Mouse (Mus musculus) embryonic facial prominence, embryonic 10.5 days (tissue): ENCODE measurements around the gene Eif4enif1. TPM values are rescaled to one million over a fixed set of nuclear protein-coding genes. Genes with fewer than 3 reads are reported as not detected.

Source experiments
- polyA plus RNA-seq: library from polyadenylated mRNA; unstranded; fragments of >200 nt; fragmentation: Nextera tagmentation; extraction: Ambion mirVana; gene quantifications from 2 replicates; pipeline ENCODE4 v1.2.1, GENCODE M21; 2016

Gene Eif4enif1
- polyA plus RNA-seq, 1 experiment from 2014 or later, result 65.6 TPM

Other genes with a start within 250 kb of the Eif4enif1 start
- gene Sfi1, start 8.9 kb upstream of the Eif4enif1 start, polyA plus RNA-seq, result 12.1 and 12.4 TPM in 2 replicates
- 287 and 303 TPM in 2 replicates for gene Drg1, start 64.0 kb downstream of the Eif4enif1 start, polyA plus RNA-seq
- 91.5 and 96.8 TPM in 2 replicates for gene Patz1, start 86.5 kb downstream of the Eif4enif1 start, polyA plus RNA-seq
- 7.3 and 11.2 TPM in 2 replicates for gene Pik3ip1, start 128.0 kb downstream of the Eif4enif1 start, polyA plus RNA-seq
- 57.9 and 60.5 TPM in 2 replicates for gene Limk2, start 206.8 kb downstream of the Eif4enif1 start, polyA plus RNA-seq
- gene Rnf185, start 250.0 kb downstream of the Eif4enif1 start, polyA plus RNA-seq, result 37.6 and 40.2 TPM in 2 replicates